Mouse (Mus musculus) myocyte (in vitro differentiated cells): ENCODE data around the gene Zmynd15. TPM values are rescaled to one million over a fixed set of nuclear protein-coding genes. Genes with fewer than 3 reads are reported as not detected.

Source experiments
- H3K27me3 ChIP-seq: one replicate; pipeline ENCODE4 v1.6.1; 2011; ENCODE audit not compliant: control insufficient read depth, insufficient read depth, insufficient read length
- H3K36me3 ChIP-seq: one replicate; pipeline ENCODE4 v1.6.1; 2011; ENCODE audit not compliant: control insufficient read depth, insufficient read depth
- H3K4me2 ChIP-seq: one replicate; pipeline ENCODE4 v1.6.1; 2011; ENCODE audit warnings: low read depth, control low read depth
- H3K4me3 ChIP-seq: one replicate; pipeline ENCODE4 v1.5.1; 2011; ENCODE audit warnings: mild to moderate bottlenecking, control low read depth, moderate library complexity
- H3K79me2 ChIP-seq: one replicate; pipeline ENCODE4 v1.6.1; 2011; ENCODE audit not compliant: control insufficient read depth, insufficient read depth
- H3ac ChIP-seq: one replicate; pipeline ENCODE4 v1.6.1; 2011; ENCODE audit not compliant: control insufficient read depth, insufficient read length
- CEBPB ChIP-seq: IDR thresholded peaks from 2 replicates; pipeline ENCODE4 v1.6.1; 2011; ENCODE audit warnings: mild to moderate bottlenecking, moderate library complexity; ENCODE audit not compliant: poor library complexity, insufficient read depth, severe bottlenecking
- E2F4 ChIP-seq: IDR thresholded peaks from one replicate; pipeline ENCODE4 v1.6.1; 2011; ENCODE audit warnings: mild to moderate bottlenecking, control low read depth, moderate library complexity; ENCODE audit not compliant: insufficient read depth
- MAX ChIP-seq: IDR thresholded peaks from one replicate; pipeline ENCODE4 v1.6.1; 2011; ENCODE audit warnings: low read depth, mild to moderate bottlenecking, control low read depth
- MYOD1 ChIP-seq, 3 experiments: IDR thresholded peaks; one replicate each; pipeline ENCODE4 v1.6.1; 2011; ENCODE audit warnings: control low read depth in 2 of 3, low read depth in 2 of 3, mild to moderate bottlenecking in 2 of 3, moderate library complexity in 1 of 3; ENCODE audit not compliant: insufficient read length in 2 of 3, control insufficient read depth in 1 of 3
- MYOG ChIP-seq, 3 experiments: IDR thresholded peaks; one replicate each; pipeline ENCODE4 v1.6.1; 2011; ENCODE audit warnings: control low read depth in 2 of 3, low read depth in 2 of 3, mild to moderate bottlenecking in 2 of 3; ENCODE audit not compliant: insufficient read length in 2 of 3, control insufficient read depth in 1 of 3, insufficient read depth in 1 of 3
- POLR2A ChIP-seq: IDR thresholded peaks from one replicate; pipeline ENCODE4 v1.6.1; 2011; ENCODE audit warnings: low read depth, mild to moderate bottlenecking, control low read depth, moderate library complexity; ENCODE audit not compliant: insufficient read length
- POLR2AphosphoS2 ChIP-seq: IDR thresholded peaks from one replicate; pipeline ENCODE4 v1.6.1; 2011; ENCODE audit warnings: low read depth, control low read depth; ENCODE audit not compliant: insufficient read length
- REST ChIP-seq: IDR thresholded peaks from one replicate; pipeline ENCODE4 v1.6.1; 2011; ENCODE audit warnings: mild to moderate bottlenecking, control low read depth, moderate library complexity; ENCODE audit not compliant: insufficient read depth, insufficient read length
- SRF ChIP-seq: IDR thresholded peaks from one replicate; pipeline ENCODE4 v1.6.1; 2011; ENCODE audit warnings: low read depth; ENCODE audit not compliant: control insufficient read depth, insufficient read length
- TCF12 ChIP-seq: IDR thresholded peaks from one replicate; pipeline ENCODE4 v1.6.1; 2011; ENCODE audit warnings: mild to moderate bottlenecking, control low read depth; ENCODE audit not compliant: poor library complexity, insufficient read depth, severe bottlenecking
- TCF3 ChIP-seq: IDR thresholded peaks from one replicate; pipeline ENCODE4 v1.6.1; 2011; ENCODE audit warnings: low read depth, control low read depth; ENCODE audit not compliant: insufficient read length
- USF1 ChIP-seq: IDR thresholded peaks from one replicate; pipeline ENCODE4 v1.6.1; 2011; ENCODE audit warnings: low read depth, mild to moderate bottlenecking, control low read depth, moderate library complexity
- polyA plus RNA-seq: library from polyadenylated mRNA; unstranded; fragments of >200 nt; fragmentation: generic; extraction: Trizol; gene quantifications from one replicate; pipeline ENCODE4 v1.2.1, GENCODE M21; 2012; ENCODE audit warnings: missing spikeins

The Zmynd15 gene
- polyA plus RNA-seq, 1 experiment, result not detected

GRCm38 (mm10) chr11:70432895-70433568 lies 26.2 kb upstream of the Zmynd15 start:
- TF ChIP-seq MYOG (IDR thresholded peaks at IDR 0.05; ENCODE audit: control insufficient read depth in 1 of 3, insufficient read depth in 1 of 3, insufficient read length in 2 of 3, low read depth in 2 of 3) (no peak), MYOD1 (IDR thresholded peaks at IDR 0.05; ENCODE audit: control insufficient read depth in 1 of 3, insufficient read length in 2 of 3, low read depth in 2 of 3) (peak in 1 of 3 experiments; percentile 20)
- Histone ChIP-seq H3K4me2 (peak overlapping the region; percentile 78), H3K27me3 (no peaks in the 10 kb centered on the region), H3K4me3 (peak overlapping the region; percentile 45), H3ac (peak overlapping the region; percentile 54), H3K79me2 (peaks cover 13% of the 10 kb centered on the region), H3K36me3 (peaks cover 3% of the 10 kb centered on the region)

DNA sequence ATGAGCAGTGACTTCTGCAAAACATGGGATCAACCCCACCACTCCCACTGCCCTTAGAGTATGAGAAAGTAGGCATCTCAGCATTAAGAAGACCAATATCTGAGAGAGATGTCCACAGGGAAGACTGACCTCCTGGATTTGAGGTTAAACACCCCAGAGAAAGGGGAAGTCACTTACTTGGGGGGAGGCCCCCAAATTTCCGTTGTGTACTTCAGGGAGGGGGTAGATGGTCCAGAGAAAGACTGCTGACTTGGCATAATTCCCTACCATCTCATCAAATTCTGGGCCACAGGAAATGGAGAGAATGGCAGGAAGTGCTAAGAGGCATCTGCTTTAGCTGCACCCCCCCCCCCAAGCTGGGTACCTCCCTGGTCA lies 25.7 kb upstream of the Zmynd15 start:
- H3K79me2 ChIP-seq, result peaks cover 13% of the 10 kb centered on the region
- H3ac ChIP-seq, result no peak overlapping the region
- H3K27me3 ChIP-seq, result no peaks in the 10 kb centered on the region
- TF ChIP-seq E2F4 (no peak), POLR2A (no peak), REST (no peak)
- H3K4me2 ChIP-seq, result peak overlapping the region; percentile 78
- peak overlapping the region; percentile 45 for H3K4me3 ChIP-seq
- peaks cover 3% of the 10 kb centered on the region for H3K36me3 ChIP-seq

DNA sequence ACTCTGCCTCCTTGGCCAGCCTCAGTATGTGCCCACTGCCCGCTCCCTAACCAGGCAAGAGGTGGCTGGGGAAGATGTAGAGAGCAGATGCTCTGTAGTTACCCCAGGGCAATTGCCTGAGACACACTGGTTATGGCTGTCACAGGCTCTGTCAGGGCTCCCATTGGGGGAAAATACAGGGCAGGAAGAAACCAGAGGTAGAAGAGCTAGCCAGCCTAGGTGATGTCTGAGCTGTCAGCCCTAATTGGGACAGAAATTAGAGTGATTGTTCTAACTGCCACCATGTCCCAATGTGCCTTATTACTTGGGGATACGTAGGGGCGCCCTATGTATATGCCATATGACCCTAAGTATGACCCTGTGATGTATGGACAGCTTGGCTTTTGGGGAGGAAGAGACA lies 25.3 kb upstream of the Zmynd15 start:
- no peak for TF ChIP-seq POLR2AphosphoS2
- TF ChIP-seq SRF, result no peak
- no peak for TF ChIP-seq POLR2A
- no peak for TF ChIP-seq MYOD1 (IDR thresholded peaks at IDR 0.05; ENCODE audit: control insufficient read depth in 1 of 3, insufficient read length in 2 of 3, low read depth in 2 of 3)
- TF ChIP-seq CEBPB, result no peak
- no peak for TF ChIP-seq MAX
- no peak for TF ChIP-seq USF1
- no peak for TF ChIP-seq REST
- no peak for TF ChIP-seq MYOG (IDR thresholded peaks at IDR 0.05; ENCODE audit: control insufficient read depth in 1 of 3, insufficient read depth in 1 of 3, insufficient read length in 2 of 3, low read depth in 2 of 3)
- TF ChIP-seq E2F4, result no peak
- no peak for TF ChIP-seq TCF12
- TF ChIP-seq TCF3, result no peak
- peaks cover 3% of the 10 kb centered on the region for H3K36me3 ChIP-seq
- no peak overlapping the region for H3ac ChIP-seq
- H3K79me2 ChIP-seq, result peaks cover 13% of the 10 kb centered on the region
- H3K4me3 ChIP-seq, result peak overlapping the region; percentile 45
- no peaks in the 10 kb centered on the region for H3K27me3 ChIP-seq
- H3K4me2 ChIP-seq, result peak overlapping the region; percentile 78

DNA sequence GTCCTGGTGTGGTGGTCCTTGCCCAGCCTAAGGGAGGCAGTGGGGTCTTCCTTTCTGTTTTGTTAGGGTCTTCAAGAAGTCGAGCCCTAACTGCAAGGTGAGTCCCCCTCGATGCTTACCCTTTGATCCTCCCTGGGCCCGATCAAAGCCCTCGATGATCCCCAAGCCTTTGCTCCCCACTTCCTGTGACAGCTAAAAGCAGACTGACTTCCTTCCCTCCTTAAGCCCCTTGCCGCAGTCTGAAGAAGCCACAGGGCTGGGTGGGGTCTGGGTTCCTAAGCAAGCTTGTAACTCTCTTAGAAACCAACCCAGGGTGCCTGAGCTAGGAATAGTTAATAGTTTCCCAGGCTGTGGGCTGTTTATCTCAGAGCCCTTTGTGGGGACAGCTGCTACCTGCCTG lies 23.8 kb upstream of the Zmynd15 start:
- H3K27me3 ChIP-seq, result no peaks in the 10 kb centered on the region
- H3ac ChIP-seq, result no peak overlapping the region
- no peak overlapping the region for H3K4me2 ChIP-seq
- TF ChIP-seq SRF, result no peak
- TF ChIP-seq MYOG (IDR thresholded peaks at IDR 0.05; ENCODE audit: control insufficient read depth in 1 of 3, insufficient read depth in 1 of 3, insufficient read length in 2 of 3, low read depth in 2 of 3), result no peak
- no peak for TF ChIP-seq CEBPB
- TF ChIP-seq TCF3, result no peak
- no peak for TF ChIP-seq E2F4
- TF ChIP-seq MAX, result no peak
- no peak for TF ChIP-seq MYOD1 (IDR thresholded peaks at IDR 0.05; ENCODE audit: control insufficient read depth in 1 of 3, insufficient read length in 2 of 3, low read depth in 2 of 3)
- no peak for TF ChIP-seq POLR2AphosphoS2
- no peak for TF ChIP-seq REST
- no peak for TF ChIP-seq USF1
- TF ChIP-seq TCF12, result no peak
- no peak for TF ChIP-seq POLR2A
- H3K4me3 ChIP-seq, result no peak overlapping the region
- H3K79me2 ChIP-seq, result peaks cover 13% of the 10 kb centered on the region
- H3K36me3 ChIP-seq, result peaks cover 3% of the 10 kb centered on the region

GRCm38 (mm10) chr11:70437426-70437825 lies 21.8 kb upstream of the Zmynd15 start:
- no peak for TF ChIP-seq MYOG (IDR thresholded peaks at IDR 0.05; ENCODE audit: control insufficient read depth in 1 of 3, insufficient read depth in 1 of 3, insufficient read length in 2 of 3, low read depth in 2 of 3)
- TF ChIP-seq TCF12, result no peak
- no peak for TF ChIP-seq POLR2AphosphoS2
- no peak for TF ChIP-seq USF1
- no peak for TF ChIP-seq SRF
- TF ChIP-seq MAX, result no peak
- TF ChIP-seq MYOD1 (IDR thresholded peaks at IDR 0.05; ENCODE audit: control insufficient read depth in 1 of 3, insufficient read length in 2 of 3, low read depth in 2 of 3), result no peak
- TF ChIP-seq TCF3, result no peak
- no peak for TF ChIP-seq REST
- TF ChIP-seq E2F4, result no peak
- no peak for TF ChIP-seq CEBPB
- TF ChIP-seq POLR2A, result no peak

More at GRCm38 (mm10) chr11:70437426-70437825, 21.8 kb upstream of the Zmynd15 start:
- peaks cover 7% of the 10 kb centered on the region for H3K36me3 ChIP-seq
- no peak overlapping the region for H3K4me2 ChIP-seq
- no peak overlapping the region for H3ac ChIP-seq
- peaks cover 13% of the 10 kb centered on the region for H3K79me2 ChIP-seq
- H3K4me3 ChIP-seq, result no peak overlapping the region
- no peaks in the 10 kb centered on the region for H3K27me3 ChIP-seq
